Mouse (Mus musculus) adrenal gland, adult (tissue): ENCODE results near the gene Otud7b.
"Not testable (repeated sequence)": the region's sequence is repeated elsewhere in the genome, so short reads cannot be mapped to it uniquely, and the experiment has no call there.

Experiments used
- DNase-seq, 2 experiments: peaks; one replicate each; pipeline ENCODE4 v3.0.0; 2022 to 2023; ENCODE audit warnings: low spot score in 1 of 2; ENCODE audit not compliant: inconsistent age in 2 of 2

Gene Otud7b

DNA sequence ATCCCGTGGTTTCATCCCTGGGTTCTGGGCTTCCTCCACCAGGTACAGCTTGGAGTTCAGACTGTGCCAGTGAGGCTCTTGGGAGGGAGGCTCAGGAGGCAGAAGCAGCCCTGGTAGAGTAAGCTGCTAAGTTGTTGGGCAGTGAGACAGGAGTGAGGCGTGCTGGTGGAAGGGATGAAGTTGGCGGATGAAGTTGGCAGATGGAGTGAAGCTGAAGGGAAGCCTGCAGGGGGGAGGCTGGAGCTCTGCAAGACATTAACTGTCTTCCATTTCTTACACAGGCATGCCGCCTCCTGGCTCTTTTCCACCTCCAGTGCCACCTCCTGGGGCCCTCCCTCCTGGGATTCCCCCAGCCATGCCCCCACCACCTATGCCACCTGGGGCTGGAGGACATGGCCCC is 69.7 kb downstream of the Otud7b start:
- DNase-seq = peak in 1 of 2 experiments; percentile 40

DNA sequence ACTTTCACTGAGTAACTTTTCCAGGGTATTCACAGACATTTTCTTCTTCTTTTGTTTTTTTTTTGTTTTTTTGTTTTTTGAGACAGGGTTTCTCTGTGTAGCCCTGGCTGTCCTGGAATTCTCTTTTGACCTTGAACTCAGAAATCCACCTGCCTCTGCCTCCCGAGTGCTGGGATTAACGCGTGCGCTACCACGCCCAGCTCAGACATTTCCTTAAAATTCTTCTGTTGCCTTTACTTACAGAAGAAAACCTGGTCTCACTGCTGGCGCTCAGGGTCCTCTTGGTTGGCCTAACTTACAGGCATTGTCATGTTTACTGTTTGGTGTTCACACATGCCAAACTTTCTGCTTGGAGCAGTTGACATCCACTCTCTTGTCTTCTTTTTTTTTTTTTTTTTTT is 70.9 kb downstream of the Otud7b start:
- DNase-seq = no peak

DNA sequence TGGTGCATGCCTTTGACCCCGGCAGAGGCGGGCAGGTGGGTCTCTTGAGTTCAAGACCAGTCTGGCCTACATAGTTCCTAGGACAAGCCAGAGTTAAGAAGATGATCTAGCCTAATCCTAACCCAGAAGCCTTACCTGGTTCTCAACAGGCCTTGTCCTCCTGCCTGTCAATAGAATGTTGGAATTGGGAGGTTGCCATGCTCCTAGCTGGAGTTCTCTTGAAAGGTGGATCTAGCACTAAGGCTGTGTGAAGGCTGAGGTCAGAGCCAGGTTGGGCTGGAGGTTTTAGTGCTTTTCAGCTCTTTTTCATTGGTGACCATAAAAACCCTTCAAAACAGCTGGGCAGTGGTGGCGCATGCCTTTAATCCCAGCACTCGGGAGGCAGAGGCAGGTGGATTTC is 74.1 kb downstream of the Otud7b start:
- no peak for DNase-seq

DNA sequence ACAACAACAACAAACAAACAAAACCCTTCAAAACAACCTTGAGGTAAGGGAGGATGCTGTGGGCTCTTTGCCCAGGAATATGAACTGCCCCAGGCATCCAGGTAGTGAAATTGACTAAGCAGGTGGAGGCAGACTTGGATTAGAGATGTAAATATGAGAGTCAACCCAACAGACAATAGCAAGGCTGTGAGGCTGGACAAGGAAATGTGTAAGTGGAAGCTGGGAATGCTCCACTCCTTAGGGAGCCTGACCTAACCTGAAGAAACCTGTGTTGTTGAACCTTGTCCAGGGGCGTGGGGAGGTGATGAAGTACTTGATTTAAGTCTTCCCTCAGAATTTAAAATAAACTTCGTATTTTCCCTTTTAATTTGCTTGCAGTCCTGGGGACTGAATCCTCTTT is 74.6 kb downstream of the Otud7b start:
- no peak for DNase-seq

DNA sequence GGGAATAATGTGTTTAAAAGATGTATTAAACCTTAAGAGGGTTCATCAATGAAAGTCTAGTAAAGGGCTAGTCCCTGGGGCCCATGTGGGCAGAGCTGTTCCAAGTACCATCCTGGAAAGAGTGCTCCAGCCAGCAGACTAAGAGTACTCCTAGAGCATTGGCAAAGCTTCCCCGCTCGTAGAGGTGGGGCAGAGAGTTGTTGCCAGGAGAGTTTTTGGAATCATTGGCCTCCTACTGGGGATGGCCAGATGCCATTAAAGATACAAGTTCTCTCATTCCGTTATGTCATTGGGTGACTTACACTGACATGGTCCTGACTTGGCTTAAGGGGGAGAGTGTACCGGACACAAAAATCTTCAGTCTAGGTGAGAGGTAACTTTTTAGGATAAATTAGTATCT is 75.2 kb downstream of the Otud7b start:
- peak; percentile 35 to 73 for DNase-seq

DNA sequence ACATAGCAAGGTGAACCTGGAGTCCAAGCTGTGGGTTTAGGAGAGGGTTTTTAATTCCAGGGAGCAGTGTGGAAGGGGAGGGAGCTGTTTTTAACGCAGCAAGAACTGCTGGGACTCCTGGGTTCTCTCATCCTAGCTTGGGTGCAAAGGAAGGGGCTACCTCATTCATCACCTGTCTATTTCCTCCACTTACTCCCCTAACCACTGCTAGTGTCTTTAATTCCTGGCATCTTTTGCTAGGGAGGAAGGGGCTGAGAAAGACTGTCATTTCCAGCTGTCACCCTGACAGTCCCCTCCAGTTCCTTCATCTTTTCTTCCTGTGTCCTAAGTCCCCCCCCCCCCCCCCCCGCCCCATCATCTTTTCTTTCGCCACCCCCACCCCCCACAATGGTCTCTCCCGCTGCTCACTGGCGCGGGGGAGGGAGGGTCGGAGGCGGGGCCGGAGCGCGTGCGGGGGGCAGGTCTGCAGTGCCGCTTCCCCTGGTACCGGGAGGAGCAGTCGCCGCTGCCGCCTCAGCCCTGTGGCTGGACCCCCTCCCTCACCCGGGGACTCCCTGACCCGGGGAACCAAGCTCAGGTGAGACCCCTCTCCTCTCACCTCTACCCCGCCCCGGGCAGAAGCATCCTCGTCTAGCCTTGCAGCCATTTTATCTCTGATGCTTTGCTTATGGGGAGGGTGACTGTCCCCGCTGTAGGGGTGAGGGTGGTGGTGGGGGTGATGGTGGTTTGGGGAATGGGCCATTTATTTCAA is 76.6 kb downstream of the Otud7b start, which contains the start of gene Sv2a:
Gene Sv2a (plus strand): TSS at position 425 of the 751 bp plus-strand sequence.
- peak; percentile 44 to 72 for DNase-seq

DNA sequence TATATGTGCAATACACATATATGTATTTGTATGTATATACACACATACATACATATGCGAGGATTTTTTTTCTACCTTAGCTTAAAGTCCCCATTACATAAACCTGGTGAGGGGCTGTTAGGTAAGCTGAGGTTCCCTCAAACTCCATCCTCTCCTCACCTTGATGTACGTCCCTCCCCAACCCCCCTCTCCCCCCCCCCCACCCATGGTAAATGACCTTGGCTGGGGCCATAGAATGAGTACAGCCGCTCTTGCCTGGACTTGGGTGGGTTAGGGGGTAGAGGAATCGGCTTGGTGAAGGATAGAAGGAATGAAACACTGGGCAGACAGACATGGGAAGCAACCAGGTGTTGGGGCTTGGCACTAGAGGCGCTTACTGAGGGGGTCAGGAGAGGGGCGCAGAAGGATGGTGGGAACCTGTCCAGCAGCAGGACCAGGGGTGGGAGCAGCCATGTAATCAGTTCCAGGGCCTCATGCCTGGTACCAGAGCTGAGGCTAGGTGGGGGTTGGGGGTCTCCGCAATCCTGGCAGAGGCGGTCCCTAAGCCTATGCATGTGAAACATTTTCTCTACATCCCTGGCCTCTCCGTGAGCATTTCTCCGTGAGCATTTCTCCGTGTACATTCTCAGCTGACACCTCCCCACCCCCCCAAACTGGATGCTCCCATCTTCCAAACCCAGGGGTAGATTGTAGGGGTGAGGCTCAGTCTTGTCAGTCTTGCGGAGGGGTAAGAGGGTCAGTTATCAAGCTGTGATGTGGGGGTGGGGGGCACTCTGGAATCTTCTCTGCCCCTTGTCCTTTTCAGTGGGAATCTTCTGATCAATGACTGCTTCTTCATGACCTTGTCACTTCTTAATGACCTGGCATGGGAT is 77.4 kb downstream of the Otud7b start:
- no peak for DNase-seq

DNA sequence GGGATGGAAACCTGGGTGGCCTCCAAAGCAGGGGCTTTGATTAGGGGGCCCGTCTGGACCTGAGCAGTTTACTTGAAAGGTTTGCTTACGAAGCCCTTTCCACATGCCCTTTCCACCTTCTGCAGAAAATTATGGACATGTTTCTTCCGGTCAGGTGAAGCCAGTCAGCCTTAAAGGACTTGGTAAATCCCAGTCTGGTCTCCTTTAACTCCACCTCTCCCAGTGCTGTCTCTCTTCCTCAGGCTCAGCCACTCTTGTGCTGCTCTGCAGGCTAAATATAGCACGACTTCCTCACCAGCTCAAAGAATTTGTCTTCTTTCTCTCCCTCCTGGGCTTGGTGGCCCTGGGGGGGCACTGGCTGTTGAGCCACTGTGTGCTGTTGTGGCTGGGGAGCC is 78.1 kb downstream of the Otud7b start:
- DNase-seq = no peak

DNA sequence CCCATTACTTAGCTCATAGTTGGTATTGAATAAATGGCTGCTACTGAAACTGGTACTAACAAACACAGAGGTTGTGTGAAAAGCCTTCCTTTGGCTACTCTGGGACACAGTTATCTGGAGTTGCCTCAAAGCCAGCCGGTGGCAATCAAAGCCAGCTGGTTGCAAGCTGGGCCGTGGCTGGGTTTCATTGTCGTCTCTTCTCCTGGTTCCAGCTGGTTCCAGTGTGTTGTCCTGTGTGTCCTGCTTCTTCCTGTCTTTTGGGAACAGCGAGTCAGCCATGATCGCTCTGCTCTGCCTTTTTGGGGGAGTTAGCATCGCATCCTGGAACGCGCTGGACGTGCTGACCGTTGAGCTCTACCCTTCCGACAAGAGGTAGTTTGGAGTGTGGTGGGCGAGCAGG is 88.7 kb downstream of the Otud7b start:
- no peak for DNase-seq

DNA sequence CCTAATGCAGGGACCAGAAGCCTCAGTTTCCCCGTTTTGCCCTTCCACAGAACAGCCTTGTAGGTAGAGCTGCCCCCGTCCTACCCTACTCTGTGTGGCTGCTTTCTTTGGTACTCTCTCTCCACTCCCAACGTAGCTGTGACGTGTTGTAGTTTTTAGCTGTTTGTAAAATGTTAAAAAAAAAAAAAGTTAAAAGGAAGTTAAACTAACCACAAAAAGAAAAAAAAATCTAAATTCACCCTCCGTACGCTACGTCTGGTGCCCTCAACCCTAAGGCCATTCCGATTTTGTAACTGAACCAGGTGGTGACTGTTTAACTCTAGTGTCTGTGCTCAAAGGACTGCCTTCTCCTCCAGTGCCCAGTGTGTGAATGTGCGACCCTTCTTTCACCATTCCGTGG is 90.6 kb downstream of the Otud7b start:
- DNase-seq = no peak

DNA sequence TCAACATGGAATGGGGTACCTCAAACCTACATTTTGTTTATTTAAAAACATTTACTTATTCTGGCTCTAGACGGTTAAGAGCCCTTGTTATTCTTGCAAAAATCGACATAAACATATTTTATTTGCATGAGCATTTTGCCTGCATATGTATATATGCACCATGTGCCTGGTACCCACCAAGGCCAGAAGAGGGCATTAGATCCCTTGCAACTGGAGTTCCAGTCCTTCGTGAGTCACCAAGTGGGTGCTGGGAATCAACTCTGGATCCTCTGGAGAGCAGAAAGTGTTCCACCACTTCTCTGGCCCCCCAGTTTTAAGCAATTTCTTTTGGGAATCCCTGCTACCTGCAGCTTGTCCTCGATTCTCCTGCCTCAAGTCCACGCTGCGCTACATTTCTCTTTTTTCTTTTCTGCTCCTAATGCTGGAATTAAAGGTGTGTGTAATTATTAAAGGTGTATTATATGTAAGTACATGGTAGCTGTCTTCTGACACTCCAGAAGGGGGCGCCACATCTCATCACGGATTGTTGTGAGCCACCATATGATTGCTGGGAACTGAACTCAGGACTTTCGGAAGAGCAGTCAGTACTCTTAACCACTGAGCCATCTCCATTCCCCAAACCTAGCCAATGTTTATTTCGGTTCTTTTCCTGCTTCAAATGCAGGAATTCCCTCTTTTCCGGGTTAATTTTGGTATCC is 91.4 kb downstream of the Otud7b start:
- DNase-seq = no peak

DNA sequence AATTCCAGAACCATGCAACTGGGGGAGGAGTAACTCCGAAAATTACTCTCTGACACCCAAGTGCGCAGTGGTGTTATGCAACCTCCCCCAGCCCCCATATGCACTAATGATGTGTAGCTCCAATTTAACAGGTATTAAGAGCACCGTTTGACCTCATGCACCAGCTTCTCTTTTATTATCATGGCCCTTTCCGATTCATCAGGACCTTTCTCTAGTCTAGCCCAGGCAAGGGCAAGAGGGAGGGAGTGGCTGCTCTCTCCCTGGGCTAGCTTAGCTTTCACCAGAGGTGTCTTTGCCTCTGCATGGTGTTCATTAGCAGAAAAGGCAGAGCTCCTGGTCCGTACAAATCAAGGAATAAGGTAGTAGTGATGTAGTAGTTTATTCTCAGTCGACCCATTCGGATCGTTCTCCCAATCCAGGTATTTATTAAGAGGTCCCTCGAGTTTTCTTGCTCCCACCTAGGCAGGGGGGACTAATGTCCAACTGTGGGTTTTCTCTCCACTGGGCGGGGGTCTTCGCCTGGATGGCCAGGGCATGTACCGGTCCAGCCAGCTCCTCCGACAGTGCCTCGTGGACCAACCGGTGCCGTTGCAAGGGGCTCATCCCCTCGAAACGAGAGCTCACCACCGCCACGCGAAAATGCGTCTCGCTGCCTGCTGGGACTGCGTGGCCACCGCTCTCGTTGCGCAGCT is 92.3 kb downstream of the Otud7b start:
- no peak for DNase-seq

DNA sequence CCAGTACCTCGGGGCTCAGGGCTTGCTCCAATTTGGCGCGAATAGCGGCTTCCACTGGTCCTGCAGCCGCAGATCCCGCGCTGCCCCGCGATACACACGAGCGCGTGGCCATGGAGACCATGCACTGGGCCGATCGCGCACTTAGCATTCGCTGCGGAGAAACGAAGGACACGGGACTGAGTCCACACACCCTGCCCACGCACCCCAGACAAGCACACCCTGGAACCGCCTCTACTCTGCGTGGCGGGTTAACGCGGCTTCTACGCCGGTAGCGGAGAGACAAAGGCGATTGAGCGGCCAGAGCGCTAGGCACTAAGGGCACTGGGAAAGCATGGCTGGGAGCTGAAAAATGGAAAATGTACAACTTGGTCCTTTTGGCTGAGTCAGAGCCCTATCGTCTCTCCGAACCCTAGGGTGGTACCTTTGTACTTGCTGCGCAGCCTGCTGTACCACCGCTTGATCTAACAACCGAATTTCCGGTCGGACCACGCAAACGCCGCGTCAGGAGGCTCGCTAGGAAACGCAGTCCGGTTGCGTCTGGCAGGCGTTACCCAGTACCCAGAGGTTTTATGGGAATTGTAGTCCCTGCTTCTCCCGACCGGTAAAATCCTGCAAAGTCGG is 92.9 kb downstream of the Otud7b start:
- peak; percentile 92 to 97 for DNase-seq

DNA sequence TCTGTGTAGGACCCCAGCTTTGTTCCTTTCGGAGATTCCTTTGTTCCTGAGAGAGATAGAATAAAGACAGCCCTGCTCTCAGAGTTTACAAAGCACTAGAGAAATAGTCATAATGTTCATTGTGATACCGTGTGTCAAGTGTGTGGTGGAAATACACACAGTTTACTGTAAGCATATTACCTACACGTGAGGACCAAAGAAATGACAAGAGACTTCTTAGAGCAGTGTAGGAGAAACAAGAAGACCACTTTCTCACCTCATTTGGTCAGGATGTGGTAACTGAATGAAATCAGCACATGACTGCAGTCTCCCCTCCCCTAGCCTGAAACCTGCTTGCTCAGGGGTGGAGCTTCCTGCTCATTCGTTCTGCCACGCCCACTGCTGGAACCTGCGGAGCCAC is 93.9 kb downstream of the Otud7b start:
- DNase-seq = peak in 1 of 2 experiments; percentile 55

DNA sequence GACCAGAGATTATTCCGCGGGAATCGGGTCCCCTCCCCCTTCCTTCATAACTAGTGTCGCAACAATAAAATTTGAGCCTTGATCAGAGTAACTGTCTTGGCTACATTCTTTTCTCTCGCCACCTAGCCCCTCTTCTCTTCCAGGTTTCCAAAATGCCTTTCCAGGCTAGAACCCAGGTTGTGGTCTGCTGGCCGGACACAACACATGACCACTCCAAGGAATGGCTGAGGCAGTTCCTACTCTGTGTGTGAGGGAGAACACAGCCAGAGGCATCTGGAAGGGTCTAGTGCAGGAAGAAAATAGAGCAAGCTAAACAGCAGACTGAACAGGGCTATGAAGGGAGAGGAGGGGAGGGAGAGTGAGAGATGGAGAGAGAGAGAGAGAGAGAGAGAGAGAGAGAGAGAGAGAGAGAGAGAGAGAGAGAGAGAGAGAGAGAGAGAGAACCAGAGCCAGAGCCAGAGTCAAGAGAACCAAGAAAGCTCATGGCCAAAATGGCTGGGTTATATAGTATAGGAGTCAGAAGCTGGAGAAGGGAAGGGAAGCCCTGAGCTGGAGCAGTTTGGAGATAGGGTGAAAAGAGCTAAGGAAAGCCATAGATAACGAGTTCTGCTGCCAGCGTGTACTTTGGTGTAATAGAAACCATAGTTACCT is 94.4 kb downstream of the Otud7b start:
- DNase-seq = not testable (repeated sequence)

DNA sequence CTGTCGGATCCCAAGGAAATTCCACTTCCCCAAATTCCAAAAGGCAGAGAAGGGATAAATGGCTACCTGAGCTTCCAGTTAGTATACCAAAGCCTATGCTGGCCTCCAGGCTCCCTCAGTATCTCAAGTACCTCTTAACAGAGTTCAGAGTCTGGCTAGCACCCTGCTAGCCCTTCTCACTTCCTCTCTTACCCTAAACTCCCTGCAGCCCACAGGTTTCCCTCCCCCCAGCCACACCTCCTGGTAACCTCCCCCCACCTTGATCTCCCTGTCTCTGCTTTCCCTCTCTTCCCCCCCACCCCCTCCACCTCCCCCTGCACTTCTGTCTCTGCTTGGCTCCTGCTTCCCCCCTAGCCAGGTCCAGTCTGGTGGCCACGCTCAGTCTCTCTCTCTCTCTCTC is 95.4 kb downstream of the Otud7b start:
- DNase-seq = no peak

DNA sequence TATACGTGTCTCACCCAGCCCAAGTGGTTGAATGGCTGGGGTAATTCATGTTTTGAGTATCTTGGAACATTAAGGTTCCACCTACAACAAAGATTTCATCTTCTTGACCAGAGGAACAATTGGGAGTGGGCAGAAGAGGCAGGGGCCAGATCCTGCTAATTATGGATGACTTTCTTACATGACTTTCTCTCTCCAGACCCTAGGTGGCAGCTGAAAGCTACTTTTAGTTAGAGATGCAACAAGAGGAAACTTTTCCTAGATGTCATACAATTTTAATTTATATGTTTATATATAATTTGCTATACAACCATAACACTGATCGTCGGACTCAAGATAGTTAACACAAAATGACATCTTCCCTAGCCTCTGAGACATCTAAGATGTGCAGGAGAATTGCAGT is 103.5 kb downstream of the Otud7b start:
- DNase-seq = peak in 1 of 2 experiments; percentile 53

DNA sequence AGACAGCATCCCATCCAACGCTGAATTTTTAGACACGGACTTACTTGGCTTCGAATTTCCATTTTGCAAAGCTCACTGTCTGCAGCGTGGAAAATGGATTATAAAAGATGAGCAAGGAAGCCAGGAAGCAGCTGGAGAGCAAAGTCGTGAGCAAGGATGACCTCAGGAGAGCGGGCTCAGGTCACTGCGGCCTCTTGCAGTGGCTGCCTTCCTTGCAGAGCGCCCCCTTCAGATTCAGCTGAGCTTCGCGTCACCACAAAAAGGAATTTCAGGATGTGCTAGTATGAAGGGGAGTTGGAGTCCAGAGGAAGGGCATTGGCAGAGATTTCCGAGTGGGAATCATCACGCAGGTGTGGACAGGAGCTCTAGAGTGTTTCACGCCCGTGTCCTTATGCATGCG is 104.9 kb downstream of the Otud7b start:
- peak; percentile 44 to 76 for DNase-seq
